Mouse (Mus musculus): ENCODE data around the gene B3gnt7.

- TF ChIP-seq CTCF (IDR thresholded peaks at IDR 0.05) (no peak), EP300 (IDR thresholded peaks at IDR 0.05) (no peak)
Observed at GRCm38 (mm10) chr1:86307871-86308641, 5.4 kb downstream of the B3gnt7 start.
